Mouse (Mus musculus) mouse trophoblast stem cell (cell line): Measurements from ENCODE around the gene Cep70.

ENCODE experiments used
- in situ Hi-C, 2 experiments: fragments of 300-500 bp; cut with MseI, MboI; formaldehyde crosslinking; loops; 2 replicates in 1 of 2; 3 replicates in 1 of 2; pipeline ENCODE4 v1.15.1; 2025

Cep70 gene

DNA sequence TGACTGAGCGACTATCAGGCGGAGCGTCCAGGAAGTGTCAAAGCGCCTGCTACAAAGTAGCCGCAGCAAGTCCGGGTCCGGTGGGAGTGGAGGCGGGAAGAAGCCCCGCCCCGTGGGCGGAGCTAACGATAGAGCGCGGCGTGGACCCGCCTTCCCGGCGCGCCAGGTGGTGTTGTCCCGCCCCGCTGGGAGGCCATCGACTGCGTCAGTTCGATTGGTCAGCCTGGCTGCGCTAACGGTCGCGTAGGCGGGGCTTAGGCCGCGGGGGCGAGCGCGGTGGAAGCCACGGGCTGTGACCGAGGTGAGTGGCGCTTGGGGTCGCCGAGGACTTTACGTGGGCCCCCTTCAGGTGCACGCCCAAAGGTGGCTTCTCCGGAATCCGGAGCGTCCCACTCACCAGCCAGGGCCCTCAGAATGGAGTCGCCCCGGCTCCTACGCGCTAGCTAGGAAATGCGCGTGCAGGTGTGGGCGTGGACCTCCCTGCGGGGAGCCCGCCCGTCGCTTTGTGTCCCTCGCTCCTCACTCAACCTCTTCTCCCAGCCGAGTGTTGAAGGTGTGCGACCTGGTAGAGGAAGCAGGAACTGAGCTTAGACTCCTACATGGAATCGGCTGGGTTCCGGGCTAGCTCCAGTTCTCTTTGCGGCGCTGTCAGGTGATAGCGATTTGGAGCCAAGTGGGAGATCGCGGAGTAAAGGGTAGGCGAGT lies at the start of gene Cep70:
Gene Cep70, plus strand, starts transcription at position 178 of the 705 bp plus-strand sequence.
- in situ Hi-C loops, result no loop called here

DNA sequence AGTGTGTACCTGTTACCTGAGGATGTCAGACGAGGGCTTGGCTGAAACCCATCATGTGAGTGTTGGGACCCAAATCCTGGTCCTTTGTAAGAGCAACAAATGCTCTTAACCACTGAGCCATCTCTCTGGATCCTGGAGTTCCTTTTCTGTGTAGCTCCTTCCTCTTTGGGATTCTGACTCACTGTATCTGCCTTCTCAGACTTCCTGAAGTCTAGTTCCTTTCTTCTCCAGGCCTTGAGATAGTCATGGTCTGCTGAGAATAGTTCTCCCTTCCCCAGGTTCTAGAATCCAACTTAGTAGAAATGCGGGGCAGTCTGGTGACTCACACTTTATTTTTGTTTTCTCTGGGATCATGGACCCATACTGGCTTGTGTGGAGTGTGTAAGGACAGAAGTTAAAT lies 30.5 kb upstream of the Cep70 start:
- in situ Hi-C loops, result no loop called here

DNA sequence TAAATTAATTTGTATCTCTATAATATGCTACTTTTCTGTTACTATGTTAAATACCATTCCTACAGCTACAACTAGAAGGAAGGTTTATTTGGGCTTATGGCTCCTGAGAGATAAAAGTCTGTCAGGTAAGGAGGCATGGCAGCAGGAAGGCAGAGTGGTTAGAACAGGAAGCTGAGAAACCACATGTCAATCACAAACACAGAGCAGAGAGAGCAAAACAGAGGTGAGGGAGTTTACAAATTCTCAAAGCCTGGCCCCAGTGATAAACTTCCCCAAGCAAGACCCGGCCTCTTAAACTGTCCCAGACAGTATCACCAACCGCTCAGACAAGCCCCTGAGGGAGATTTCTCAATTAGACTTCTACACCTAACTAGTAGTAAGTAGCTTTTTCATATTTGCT lies 27.0 kb upstream of the Cep70 start:
- in situ Hi-C loops, result no loop called here

DNA sequence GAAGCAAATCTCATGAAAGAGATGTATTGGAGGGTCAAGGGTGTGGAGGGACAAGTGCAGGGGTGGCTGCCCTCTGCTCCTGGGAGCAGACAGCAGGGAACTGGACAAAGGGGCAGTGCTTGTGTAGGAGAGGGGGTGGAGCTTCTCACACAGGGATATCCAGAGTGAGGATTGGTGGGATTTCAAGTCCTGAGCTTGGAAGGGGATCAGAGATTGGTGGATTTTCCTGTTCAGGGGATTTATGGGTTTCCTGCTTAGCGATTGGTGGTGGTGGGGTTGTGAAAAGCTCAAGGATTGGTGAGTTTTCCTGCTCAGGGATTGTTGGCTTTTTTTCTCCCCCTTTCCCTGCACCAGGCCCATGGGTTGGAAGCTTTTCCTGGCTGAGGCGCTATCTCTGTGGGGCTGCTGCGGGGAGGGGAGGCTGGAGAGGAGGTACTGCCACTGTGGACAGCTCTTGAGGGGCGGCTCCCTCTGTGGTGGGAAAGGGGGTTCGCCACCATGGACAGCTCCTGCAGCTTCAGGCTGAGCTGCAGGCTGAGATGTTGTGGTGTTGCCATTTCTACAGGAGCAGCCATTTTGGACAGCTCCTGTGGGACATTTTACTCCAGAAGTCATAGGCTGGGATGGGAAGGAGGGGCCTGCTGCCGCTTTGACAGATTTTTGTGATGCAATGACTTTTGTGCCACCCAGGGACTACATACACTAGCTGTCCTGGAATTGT lies 25.0 kb upstream of the Cep70 start:
- in situ Hi-C loops, result no loop called here

DNA sequence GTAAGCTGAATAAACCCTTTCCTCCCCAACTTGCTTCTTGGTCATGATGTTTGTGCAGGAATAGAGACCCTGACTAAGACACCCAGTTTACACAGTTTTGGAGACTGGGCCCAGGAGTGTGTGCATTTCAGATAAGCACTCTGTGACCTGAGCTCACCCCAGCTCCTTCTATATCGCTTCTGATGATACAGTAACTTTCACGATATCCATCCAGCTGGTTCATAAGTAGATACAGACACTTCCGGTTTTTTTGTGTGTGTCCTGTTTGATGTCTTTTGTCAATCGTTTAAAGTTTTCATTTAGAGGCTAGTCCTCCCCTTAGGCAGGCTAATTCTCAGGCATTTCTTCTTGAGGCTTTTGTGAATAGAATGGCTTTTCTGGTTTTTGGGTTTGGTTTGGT lies 21.5 kb upstream of the Cep70 start:
- in situ Hi-C loops, result no loop called here

DNA sequence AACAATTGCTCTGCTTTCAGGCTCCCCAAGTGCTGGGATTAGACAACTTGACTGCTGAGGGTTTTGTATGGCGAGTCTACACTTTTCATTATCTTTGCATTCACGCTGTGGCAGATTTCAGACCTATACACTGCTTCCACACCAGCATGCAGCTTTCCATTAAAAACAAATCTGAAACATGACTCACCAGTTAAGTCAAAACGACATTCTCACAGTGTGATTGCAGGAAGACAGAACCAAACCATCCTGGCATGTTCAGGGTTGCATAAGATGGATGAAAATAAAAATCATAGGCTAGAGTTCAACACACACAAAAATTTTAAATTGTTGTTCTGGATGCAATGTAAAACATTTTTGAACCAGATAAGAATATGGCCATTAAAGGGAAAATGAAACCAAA lies 18.6 kb upstream of the Cep70 start:
- in situ Hi-C loops, result no loop called here

DNA sequence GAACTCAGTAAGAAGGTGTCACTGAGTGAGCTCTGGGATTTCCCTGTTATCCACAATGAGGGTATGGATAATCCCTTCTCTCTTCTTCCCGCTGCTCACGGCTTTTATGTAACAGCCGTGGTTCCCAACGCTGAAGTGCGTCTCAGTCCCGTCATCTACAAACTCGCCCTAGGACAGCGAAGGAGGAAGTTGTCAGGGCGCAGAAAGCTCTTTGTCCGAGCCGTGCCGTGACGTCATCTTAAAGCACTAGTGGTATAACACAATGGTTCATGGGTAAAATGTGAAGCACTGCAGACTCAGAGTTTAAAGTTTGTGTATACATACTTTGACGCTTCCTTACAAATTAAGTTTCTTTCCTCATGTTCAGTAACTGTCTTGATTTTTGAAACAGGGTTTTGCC lies 13.7 kb upstream of the Cep70 start:
- in situ Hi-C loops, result no loop called here

DNA sequence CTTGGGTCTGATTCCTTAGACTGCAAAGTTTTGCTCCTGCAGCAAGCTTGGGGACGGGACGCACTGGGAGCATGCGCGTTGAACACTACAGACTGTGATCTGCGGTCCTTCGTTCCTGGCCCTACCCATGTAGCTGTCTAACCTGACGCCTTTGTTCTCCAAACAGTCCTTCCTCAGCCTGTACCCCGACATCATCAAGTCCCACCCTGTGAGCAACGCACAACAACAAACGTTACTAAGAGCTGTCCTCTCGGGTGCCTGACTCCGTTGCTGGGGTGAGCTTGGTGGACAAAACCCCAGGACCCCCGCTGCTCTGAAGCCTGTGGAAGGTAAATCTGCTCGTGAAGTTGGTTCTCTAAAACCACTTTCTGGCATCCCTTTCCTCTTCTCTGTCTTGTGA lies 6.0 kb upstream of the Cep70 start, which contains the start of gene Faiml:
Gene Faiml, minus strand, starts transcription at position 101 of the 400 bp plus-strand sequence.
- in situ Hi-C loops, result no loop called here

DNA sequence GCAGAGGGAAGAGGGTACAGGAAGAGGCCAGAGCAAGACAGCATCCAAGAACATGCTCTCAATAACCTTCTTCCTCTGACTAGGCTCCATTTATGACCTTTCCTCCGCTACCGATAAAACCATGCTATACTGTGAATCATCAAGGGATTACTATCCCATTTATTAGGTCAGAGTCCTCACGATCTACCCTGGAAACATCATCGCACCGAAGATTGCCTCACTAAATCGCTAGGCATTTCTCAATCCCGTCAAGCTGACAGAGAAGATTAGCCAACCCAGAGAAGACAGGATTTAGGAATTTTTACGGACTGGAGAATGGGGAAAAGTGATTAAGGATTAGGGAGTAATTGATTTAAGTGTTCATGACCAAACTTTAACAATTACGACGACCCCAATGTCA lies 4.9 kb upstream of the Cep70 start:
- in situ Hi-C loops, result no loop called here

DNA sequence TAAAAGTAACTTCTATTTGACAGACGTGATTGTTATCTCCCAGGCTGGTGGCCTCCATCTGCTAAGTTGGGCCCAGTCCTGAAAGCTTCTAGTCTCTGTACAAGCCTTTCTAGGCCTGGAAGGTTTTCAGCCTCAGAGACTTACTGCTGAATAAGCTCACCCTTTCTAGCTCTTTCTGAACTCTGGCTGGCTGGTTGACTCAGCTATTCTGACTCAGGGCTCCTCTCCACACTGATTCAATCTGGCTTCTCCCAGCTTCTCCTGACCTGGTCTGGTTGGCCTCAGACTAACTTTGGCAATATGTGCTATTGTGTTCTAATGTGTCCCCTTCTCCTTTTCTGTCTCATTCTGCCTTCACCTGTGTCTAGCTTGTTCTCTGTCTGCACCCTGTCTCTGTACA lies 3.9 kb upstream of the Cep70 start:
- in situ Hi-C loops, result no loop called here

DNA sequence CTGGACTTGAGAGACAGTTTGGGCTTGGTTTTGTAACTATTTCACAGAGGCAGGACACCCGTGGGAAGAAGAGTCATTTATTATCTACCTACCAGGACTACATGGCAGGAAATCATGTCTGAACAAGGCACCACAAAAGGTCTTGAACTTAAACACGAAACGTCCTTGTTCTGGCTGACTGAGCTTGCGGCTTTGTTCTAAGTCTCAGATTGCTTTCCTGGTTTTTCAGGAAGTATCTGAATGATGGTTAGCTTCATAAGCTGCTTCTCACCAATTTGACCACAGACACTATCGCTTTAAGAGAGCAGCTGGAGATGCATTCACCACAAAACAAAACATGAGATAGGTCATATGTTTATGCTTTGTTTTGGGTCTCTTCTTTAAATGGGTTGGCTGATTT lies 2.6 kb upstream of the Cep70 start:
- in situ Hi-C loops, result no loop called here

DNA sequence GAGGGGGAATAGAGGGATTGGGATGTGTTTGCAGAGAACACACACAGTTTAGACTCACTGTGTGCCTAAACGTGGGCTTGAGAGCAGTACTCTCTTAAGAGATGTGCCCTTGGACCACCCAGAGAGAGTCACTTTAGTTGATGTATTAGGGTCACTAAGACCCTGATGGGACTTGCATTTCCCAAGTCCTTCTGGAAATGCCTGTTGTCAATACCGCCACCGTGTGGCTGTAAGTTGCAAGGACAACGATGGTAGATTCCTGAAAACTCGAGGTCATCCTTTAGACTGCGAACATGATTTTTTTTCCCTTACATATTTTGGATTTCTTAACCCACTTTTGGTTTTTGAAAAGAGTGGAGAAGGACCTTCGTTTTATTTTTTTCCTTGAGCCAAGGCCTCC lies 1.1 kb upstream of the Cep70 start:
- in situ Hi-C loops, result no loop called here

DNA sequence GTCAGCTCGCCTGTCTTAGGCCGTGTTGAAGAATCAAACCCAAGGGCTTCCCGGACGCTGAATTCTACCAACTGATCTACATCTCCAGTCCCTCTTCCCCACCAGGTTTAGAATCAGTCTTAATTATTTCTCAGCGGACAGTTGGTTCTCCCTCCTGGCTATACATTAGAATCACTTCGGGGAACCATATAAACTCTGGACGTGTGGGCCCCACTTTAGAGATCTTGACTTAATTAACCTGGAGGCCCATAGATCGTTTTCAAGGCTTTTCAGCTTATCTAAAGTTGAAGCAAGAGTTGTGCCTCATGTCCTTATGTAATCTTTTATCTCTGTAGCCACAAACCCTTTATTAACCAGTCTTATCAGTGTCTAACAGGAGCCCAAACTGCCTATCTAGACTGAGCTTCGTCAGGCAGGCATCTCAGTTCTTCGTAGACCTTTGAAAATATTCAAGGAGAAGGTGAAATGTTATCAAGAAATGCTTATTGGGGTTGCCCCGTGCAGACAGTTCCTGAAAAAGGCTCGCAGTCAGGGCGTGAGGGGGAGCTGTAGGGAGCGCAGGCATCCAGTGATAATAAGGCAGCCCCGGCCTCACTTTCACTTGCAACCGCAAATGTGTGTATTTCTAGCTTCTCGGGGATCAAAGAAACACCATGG lies 506 bp upstream of the Cep70 start:
- in situ Hi-C loops, result no loop called here

DNA sequence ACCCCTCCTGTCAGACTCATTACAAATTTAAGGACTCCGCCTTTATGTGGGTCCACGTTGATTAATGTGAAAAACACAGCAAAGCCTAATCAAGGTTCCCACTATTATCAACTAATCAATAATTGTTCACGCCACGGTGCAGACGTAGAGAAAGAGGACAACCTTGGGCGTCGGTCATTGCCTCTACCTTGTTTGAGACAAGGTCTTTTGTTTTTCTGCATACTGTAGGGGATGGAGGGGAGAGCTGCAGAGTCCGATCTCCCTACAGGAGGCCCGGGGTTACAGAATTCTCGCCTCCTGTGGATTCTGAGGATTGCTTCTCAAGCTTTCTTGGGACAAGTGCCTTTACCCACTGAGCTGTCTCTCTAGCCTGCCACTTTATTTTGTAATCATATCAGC lies 727 bp downstream of the Cep70 start:
- in situ Hi-C loops, result no loop called here

DNA sequence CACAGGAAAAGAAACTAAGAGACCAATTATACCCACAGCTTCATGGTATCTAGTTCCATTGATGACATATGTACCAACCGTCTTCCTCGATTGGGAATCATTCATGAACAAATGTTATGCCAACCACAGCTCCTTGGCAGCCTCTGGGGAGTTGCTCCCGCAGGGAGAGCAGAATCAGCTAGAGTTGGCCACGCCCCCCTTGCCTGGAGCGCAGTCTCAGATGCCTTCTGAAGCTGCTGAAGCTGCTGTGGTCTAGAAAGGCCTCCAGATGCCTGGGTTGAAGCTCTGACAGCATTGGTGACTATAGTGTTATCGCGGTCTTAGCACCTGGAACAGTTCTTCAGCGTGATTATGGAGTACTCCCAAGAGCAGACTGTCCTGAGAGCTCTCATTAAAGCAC lies 5.1 kb downstream of the Cep70 start:
- in situ Hi-C loops, result no loop called here

DNA sequence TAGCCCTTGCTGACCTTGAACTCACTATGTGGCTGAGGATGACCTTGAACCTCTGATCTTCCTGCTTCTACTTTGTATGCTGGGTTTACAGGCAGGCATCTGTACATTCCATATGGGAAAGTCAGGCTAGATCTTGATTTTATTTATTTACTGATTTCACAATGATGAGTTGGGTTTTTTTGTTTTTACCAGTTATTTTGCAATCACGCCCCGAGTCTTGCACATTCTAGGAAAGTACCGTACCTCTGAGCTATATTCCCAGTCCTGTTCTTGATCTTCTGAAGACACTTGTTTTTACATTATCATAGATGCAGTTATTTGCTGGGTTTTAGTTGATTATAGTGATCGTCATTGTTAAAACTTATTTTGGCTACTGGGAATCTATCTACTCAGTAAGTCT lies 5.7 kb downstream of the Cep70 start:
- in situ Hi-C loops, result no loop called here

DNA sequence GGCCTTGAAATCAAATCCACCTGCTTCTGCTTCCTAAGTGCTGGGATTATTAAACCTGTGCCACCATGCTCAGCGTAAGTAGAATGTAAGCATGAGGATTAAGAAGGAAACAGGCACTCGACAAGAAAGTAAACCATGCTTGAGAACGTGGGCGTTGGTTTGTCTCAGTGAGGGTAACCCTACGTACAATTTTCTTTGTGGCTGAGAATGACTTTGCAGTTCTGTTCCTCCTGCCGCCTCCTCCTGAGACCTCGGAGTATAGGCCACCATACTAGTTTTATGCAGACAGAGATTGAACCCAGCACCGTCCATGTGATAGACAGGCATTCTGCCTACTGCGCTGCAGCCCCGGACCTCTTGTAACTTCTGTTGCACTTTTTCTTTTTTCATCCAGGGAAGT lies 10.7 kb downstream of the Cep70 start:
- in situ Hi-C loops, result no loop called here

DNA sequence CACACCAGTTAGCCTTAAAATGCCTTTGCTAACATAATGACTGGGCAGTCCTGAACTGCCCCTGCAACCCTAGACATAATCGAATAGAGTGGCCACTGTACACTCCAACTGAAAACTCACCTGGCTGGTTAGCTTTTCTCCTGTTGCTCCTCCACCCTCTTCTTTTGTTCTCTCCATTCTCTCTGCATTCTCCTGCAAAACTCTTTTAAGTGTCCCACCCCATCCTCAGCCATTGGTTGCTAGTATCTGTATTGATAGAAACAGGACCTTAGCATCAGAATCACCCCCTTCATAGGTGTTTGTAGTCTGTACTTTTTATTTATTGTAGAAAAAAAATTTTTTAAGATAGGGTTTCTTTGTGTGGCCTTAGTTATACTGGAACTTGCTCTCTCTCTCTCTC lies 13.0 kb downstream of the Cep70 start:
- in situ Hi-C loops, result no loop called here

DNA sequence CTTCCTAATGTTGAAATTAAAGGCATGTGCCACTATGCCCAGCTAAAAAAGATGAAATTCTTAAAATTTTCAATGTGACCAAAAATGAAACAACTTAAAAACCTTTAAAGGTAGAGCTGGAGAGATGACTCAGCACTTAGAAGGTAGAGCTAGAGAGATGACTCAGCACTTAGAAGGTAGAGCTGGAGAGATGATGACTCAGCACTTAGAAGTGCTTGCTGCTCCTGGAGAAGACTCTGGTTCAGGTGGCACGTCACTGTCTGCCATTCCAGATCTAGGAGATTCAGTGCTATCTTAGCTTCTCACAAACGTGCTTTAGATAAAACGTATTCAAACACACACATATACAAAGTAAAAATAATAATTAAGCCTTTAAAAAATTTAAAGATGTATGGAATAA lies 13.7 kb downstream of the Cep70 start:
- in situ Hi-C loops, result no loop called here

DNA sequence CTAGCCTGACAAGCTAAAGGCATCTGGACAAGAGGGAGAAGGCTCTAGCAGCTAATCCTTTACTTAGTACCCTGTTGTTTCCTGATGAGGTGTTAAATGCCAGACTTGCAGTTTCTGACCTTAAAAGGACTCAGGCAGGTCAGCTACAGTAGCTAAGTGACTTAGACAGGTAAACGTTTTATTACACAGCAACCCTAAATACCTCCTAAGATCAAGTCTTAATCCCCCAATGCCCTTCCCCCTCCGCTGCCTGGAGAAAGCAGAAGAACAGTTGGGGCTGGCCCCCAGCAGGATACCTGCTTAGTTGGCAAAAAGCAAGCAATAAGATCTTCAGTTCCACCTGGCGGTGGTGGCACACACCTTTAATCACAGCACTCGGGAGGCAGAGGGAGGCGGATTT lies 15.7 kb downstream of the Cep70 start:
- in situ Hi-C loops, result no loop called here

DNA sequence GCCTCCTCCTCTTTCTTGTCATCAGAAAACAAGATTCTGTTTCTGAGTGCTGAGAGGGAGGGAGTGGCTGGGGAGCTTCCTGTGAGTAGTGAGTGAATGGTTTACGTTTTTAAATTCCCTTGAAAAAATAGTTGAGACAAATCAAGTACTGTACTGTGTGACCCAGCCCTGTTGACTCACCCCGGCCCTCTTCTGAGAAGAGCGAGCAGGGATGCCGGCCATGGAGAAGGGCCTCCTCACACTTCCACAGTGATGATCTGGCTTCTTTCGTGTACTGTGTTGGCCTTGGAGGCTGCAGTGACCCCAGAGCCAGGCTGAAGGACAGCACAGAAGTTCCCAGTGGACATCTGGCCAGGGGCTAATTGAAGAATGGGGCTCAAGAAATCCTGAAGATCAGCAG lies 61.1 kb downstream of the Cep70 start:
- in situ Hi-C loops, result no loop called here

DNA sequence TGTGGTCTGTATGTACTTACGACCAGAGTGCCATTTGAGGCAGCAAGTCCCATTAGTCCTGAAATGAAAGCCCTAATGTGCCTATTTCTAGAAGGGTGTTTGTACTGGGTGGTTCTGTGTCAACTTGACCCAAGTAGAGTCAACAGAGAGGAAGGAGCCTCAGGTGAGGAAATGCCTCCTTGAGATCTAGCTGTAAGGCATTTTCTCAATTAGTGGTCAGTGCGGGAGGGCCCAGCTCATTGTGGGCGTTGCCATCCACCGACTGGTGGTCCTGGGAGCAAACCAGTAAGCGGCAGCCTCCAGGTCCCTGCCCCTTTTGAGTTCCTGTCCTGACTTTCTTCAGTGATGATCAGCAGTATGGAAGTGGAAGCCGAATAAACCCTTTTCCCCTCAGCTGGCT lies 63.1 kb downstream of the Cep70 start:
- in situ Hi-C loops, result no loop called here

DNA sequence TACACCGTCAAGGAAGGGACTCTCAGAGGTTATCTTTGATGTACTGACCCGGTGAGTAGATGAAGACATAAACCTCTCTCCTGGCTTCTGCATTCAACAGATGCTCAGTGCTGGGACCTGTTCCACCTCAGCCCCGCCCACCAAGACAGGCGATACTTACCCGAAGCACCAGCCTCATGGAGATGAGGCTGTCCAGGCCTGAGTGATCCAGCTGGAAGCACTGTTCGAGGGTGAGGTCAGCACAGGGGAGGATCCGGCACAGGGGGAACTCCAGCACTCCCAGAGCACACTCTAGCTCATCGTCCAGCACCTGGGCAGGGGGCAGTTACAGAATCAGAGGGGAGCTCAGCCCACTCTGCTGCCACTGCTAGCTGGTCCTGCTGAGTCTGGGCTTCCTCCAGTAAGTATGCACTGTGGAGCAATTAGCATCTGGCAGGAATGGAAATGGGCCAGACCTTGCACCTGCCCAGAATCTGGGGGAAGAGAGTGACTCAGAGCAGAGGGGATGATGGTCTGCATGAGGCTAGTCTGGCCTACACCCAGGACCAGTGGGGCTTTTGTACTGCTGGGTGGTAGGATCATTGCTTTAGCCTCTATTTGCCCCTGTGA lies 76.3 kb downstream of the Cep70 start:
- in situ Hi-C loops, result no loop called here
